Mouse (Mus musculus) testis, adult 2 months (tissue): Measurements from ENCODE around the gene Tnks1bp1.

Experiments used
- CTCF ChIP-seq: fragments of 200-500 bp; IDR thresholded peaks from 2 replicates; pipeline ENCODE4 v1.5.1; 2012; ENCODE audit warnings: low read depth, mild to moderate bottlenecking, inconsistent platforms, low read length, moderate library complexity; ENCODE audit not compliant: control insufficient read depth, insufficient read depth, insufficient replicate concordance
- POLR2A ChIP-seq: fragments of 200-500 bp; IDR thresholded peaks from 2 replicates; pipeline ENCODE4 v1.6.1; 2012; ENCODE audit warnings: low read depth, mild to moderate bottlenecking, inconsistent platforms, low read length, moderate library complexity; ENCODE audit not compliant: control insufficient read depth

DNA sequence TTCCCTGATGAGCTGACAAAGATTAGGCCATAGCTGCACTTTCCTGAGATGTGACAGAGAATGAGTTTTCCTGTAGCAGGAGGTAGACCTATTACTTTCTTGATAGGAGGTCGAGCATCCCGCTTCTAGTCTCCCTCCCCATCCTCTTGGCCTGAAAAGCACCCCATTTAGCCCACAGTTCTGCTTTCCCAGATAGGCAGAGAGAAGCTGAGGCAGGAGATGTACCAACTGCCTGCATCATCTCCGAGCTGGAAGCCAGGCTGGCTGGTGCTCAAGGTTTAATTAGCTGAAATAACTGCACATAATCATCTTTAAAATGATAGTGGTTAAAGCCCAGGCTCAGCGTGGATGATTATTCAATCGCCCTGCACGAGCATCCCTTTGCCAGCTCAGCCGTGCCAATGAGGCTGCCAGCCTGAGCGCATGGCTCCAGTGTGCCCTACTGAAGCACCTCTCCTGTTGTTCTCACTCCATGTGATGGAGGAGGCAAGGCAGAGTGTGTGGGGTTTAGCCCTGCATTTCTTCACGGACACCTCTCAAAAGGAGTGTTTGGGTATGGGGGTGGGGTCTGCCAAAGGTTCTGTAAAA lies 62.6 kb downstream of the Tnks1bp1 start:
- TF ChIP-seq CTCF: no peak
- TF ChIP-seq POLR2A: no peak
